Comparison of ENCODE assay signal across 9 mouse cellular contexts in genomic region chr5:149713170-149713774, GRCm38 (mm10). TPM values are rescaled to one million over a fixed set of nuclear protein-coding genes. Genes with fewer than 3 reads are reported as not detected.
DNase-seq lines count a peak whose midpoint lies in the region; ATAC-seq and TF ChIP-seq lines count a peak whose summit lies in the region.
"Had no signal": no experiment of that assay in that cellular context is flagged by ENCODE, and none has a peak within 500 bp of the region (broad histone marks: within the 10 kb centered on the region; RNA-seq: fewer than 3 reads in every experiment).

No protein-coding gene starts in this region.

- no peak for TF ChIP-seq POLR2A in MEL (IDR thresholded peaks at IDR 0.05; ENCODE audit: control insufficient read depth in 1 of 2, insufficient read depth in 1 of 2, low read depth in 1 of 2, low read length in 2 of 2, poor library complexity in 1 of 2)
- no peak for TF ChIP-seq POLR2A in cortical plate, adult 2 months (IDR thresholded peaks at IDR 0.05; ENCODE audit: extremely low read depth, insufficient read depth, low read length)

- H3K27me3 ChIP-seq in MEL (ENCODE audit: control insufficient read depth in 1 of 2, insufficient read depth in 2 of 2, low read length in 2 of 2), result no peaks in the 10 kb centered on the region
- H3K27me3 ChIP-seq in heart, embryonic 13.5 days (replicated peaks), result no peaks in the 10 kb centered on the region
- H3K27me3 ChIP-seq: stomach, embryonic 15.5 days had no signal

- no peak for ATAC-seq in heart, embryonic 13.5 days (ENCODE audit: extremely low read depth, insufficient number of reproducible peaks, low FRiP score, low TSS enrichment)

- TF ChIP-seq EP300 in MEL (IDR thresholded peaks at IDR 0.05; ENCODE audit: low read depth in 1 of 2, low read length in 2 of 2), result no peak

- H3K27ac ChIP-seq in MEL (ENCODE audit: control insufficient read depth, low read depth, low read length), result no peak overlapping the region
- H3K27ac ChIP-seq in cortical plate, adult 2 months (ENCODE audit: insufficient read depth, low read length), result no peak overlapping the region
- H3K27ac ChIP-seq in heart, embryonic 13.5 days (replicated peaks), result no peak overlapping the region
- H3K27ac ChIP-seq: stomach, embryonic 15.5 days had no signal

- no peaks in the 10 kb centered on the region for H3K4me1 ChIP-seq in MEL (ENCODE audit: control insufficient read depth in 1 of 2, insufficient read depth in 2 of 2, low read length in 2 of 2)
- H3K4me1 ChIP-seq in cortical plate, adult 2 months (ENCODE audit: control insufficient read depth, insufficient read depth, low read length), result no peaks in the 10 kb centered on the region
- H3K4me1 ChIP-seq in heart, embryonic 13.5 days, result peaks cover 12% of the 10 kb centered on the region
- H3K4me1 ChIP-seq: stomach, embryonic 15.5 days had no signal

- 30% methylated on average over 11 of the region's 11 CpGs for WGBS in heart, embryonic 13.5 days

- H3K79me2 ChIP-seq in MEL (ENCODE audit: control insufficient read depth, insufficient read depth, low read length, poor library complexity), result no peaks in the 10 kb centered on the region

- TF ChIP-seq CTCF in MEL (IDR thresholded peaks at IDR 0.05 in 2 of 3, conservative IDR thresholded peaks at IDR 0.05 in 1 of 3; ENCODE audit: control insufficient read depth in 1 of 3, insufficient read depth in 1 of 3, low read depth in 2 of 3, low read length in 3 of 3, poor library complexity in 1 of 3, severe bottlenecking in 1 of 3), result peak; percentile 36 to 83 (median 63)
- peak; percentile 28; the same call in 1 of the 2 replicates for TF ChIP-seq CTCF in cortical plate, adult 2 months (IDR thresholded peaks at IDR 0.05; ENCODE audit: extremely low read depth, insufficient read depth, low read length)

- H3K4me3 ChIP-seq in MEL (ENCODE audit: control insufficient read depth in 1 of 2, insufficient read depth in 1 of 2, low read depth in 2 of 2, low read length in 2 of 2), result no peak overlapping the region
- H3K4me3 ChIP-seq in cortical plate, adult 2 months (ENCODE audit: insufficient read depth, low read length), result no peak overlapping the region
- peak overlapping the region; percentile 42 for H3K4me3 ChIP-seq in heart, embryonic 13.5 days
- H3K4me3 ChIP-seq: stomach, embryonic 15.5 days had no signal

- H3K4me2 ChIP-seq in heart, embryonic 13.5 days, result peak overlapping the region; percentile 70
- H3K4me2 ChIP-seq: stomach, embryonic 15.5 days had no signal

- no peaks in the 10 kb centered on the region for H3K9me3 ChIP-seq in MEL (replicated peaks; ENCODE audit: insufficient read depth, low read length)
- H3K9me3 ChIP-seq in heart, embryonic 13.5 days, result no peaks in the 10 kb centered on the region
- H3K9me3 ChIP-seq: stomach, embryonic 15.5 days had no signal

- H3K9ac ChIP-seq in MEL (ENCODE audit: control insufficient read depth, low read depth, low read length, poor library complexity, severe bottlenecking), result no peak overlapping the region
- peak overlapping the region; percentile 69 for H3K9ac ChIP-seq in heart, embryonic 13.5 days
- H3K9ac ChIP-seq: stomach, embryonic 15.5 days had no signal

- peak; percentile 13 for DNase-seq in cerebellum, adult 18-20 months
- no peak for DNase-seq in cerebellum, adult 11-12 months
- DNase-seq in MEL (ENCODE audit: low read depth, low spot score), result peak; percentile 91
- DNase-seq in layer of hippocampus, adult 11-12 months (ENCODE audit: low spot score), result peak; percentile 73
- DNase-seq in mesoderm, embryonic 11.5 days (ENCODE audit: low read depth, low spot score), result peak; percentile 73
- DNase-seq in spleen, adult 12 weeks (ENCODE audit: low spot score), result peak; percentile 14

- peaks cover 0 to 2% of the 10 kb centered on the region in 2 experiments; a peak in 2 of 4 replicates for H3K36me3 ChIP-seq in MEL (ENCODE audit: control insufficient read depth in 1 of 2, insufficient read depth in 2 of 2, low read length in 2 of 2)
- peaks cover 7% of the 10 kb centered on the region for H3K36me3 ChIP-seq in heart, embryonic 13.5 days
- H3K36me3 ChIP-seq: stomach, embryonic 15.5 days had no signal

- TF ChIP-seq RAD21 in MEL (IDR thresholded peaks at IDR 0.05; ENCODE audit: low read depth, low read length), result peak; percentile 71

TF ChIP-seq in MEL, 35 proteins besides CTCF, POLR2A, EP300 and RAD21:
- TF ChIP-seq MAZ (IDR thresholded peaks at IDR 0.05; ENCODE audit: low read depth, low read length), result no peak
- peak; percentile 31; the same call in 1 of the 2 replicates for TF ChIP-seq ZC3H11A (IDR thresholded peaks at IDR 0.05; ENCODE audit: low read depth, low read length)
- peak; percentile 68 for TF ChIP-seq SMC3 (IDR thresholded peaks at IDR 0.05; ENCODE audit: low read depth, low read length)
- TF ChIP-seq CHD2 (IDR thresholded peaks at IDR 0.05; ENCODE audit: low read length), result no peak
- no peak for TF ChIP-seq HCFC1 (IDR thresholded peaks at IDR 0.05; ENCODE audit: low read depth, low read length)
- TF ChIP-seq MAFK (IDR thresholded peaks at IDR 0.05; ENCODE audit: borderline replicate concordance, low read depth, low read length), result no peak

RNA-seq across cellular contexts. Expression of gene B3glct, which starts 35.2 kb away (rescaled TPM):
- 9.1 and 14.2 TPM in 2 replicates for total RNA-seq in MEL (2012; rRNA removed)
- polyA plus RNA-seq in MEL (2012; ENCODE audit: insufficient read depth in 1 of 2, insufficient read length in 2 of 2, low read depth in 1 of 2, low replicate concordance in 2 of 2, missing spikeins in 1 of 2), result 10 to 100 TPM in 1 of 2 experiments, not detected in 1; 12.1 TPM
- polyA plus RNA-seq in cortical plate, adult 2 months (2012; rRNA removed), result 14.2 and 17.0 TPM in 2 replicates
- polyA plus RNA-seq in heart, embryonic 13.5 days (2015; fragmentation: Nextera tagmentation; extraction: Ambion mirVana), result 9.4 and 9.5 TPM in 2 replicates
